Comparison of ENCODE assay signal across 13 mouse cellular contexts in genomic region chr14:120592191-120592590, GRCm38 (mm10).
"Had no signal": no experiment of that assay in that cellular context is flagged by ENCODE, and none has a peak within 500 bp of the region (broad histone marks: within the 10 kb centered on the region; RNA-seq: fewer than 3 reads in every experiment).

No protein-coding gene starts in this region.

- DNase-seq: gastrocnemius, postnatal 14 days; gastrocnemius, postnatal 36 days; heart, adult 11 months; heart, adult 2 months; heart, postnatal 14 days; heart, postnatal 36 days; kidney, adult 11 months; kidney, adult 2 months; kidney, adult 9 months; kidney, postnatal 14 days; kidney, postnatal 36 days; layer of hippocampus, adult 9-11 months; layer of hippocampus, postnatal 36 days had no signal
